Mouse (Mus musculus) limb, embryonic 14.5 days (tissue): ENCODE results near the gene Gna12. TPM values are rescaled to one million over a fixed set of nuclear protein-coding genes. Genes with fewer than 3 reads are reported as not detected.

Experiments used
- ATAC-seq: fragments of 200-750 bp; cut with Nextera tagmentation; 2 replicates; pipeline ENCODE4 v1.8.0; 2017; ENCODE audit warnings: low read depth, moderate number of reproducible peaks, moderate TSS enrichment; ENCODE audit not compliant: low FRiP score
- DNase-seq: peaks from one replicate; pipeline ENCODE4 v3.0.0-alpha.2; 2015; ENCODE audit warnings: low spot score
- H3K27ac ChIP-seq: fragments of 300-500 bp; sonication (generic); replicated peaks from 2 replicates; pipeline ENCODE4 v1.5.1; 2014; ENCODE audit warnings: low read depth, mild to moderate bottlenecking, low read length, moderate library complexity, mixed read lengths
- H3K27me3 ChIP-seq: fragments of 300-500 bp; sonication (generic); 2 replicates; pipeline ENCODE4 v1.6.1; 2014; ENCODE audit warnings: low read length, mixed read lengths; ENCODE audit not compliant: control insufficient read depth, insufficient read depth
- H3K36me3 ChIP-seq: fragments of 300-500 bp; sonication (generic); 2 replicates; pipeline ENCODE4 v1.6.1; 2014; ENCODE audit warnings: mild to moderate bottlenecking, low read length, moderate library complexity, mixed read lengths; ENCODE audit not compliant: control insufficient read depth, insufficient read depth
- H3K4me1 ChIP-seq: fragments of 300-500 bp; sonication (generic); 2 replicates; pipeline ENCODE4 v1.6.1; 2014; ENCODE audit warnings: antibody characterized with exemption, low read length, mixed read lengths; ENCODE audit not compliant: control insufficient read depth, insufficient read depth
- H3K4me2 ChIP-seq: fragments of 300-500 bp; sonication (generic); replicated peaks from 2 replicates; pipeline ENCODE4 v1.6.1; 2014; ENCODE audit warnings: low read depth, mild to moderate bottlenecking, low read length, moderate library complexity; ENCODE audit not compliant: severe bottlenecking
- H3K4me3 ChIP-seq: fragments of 300-500 bp; sonication (generic); replicated peaks from 2 replicates; pipeline ENCODE4 v1.5.1; 2014; ENCODE audit warnings: low read length
- H3K9ac ChIP-seq: fragments of 300-500 bp; sonication (generic); 2 replicates; pipeline ENCODE4 v1.6.1; 2014; ENCODE audit warnings: mild to moderate bottlenecking, low read depth, low read length, moderate library complexity; ENCODE audit not compliant: severe bottlenecking
- H3K9me3 ChIP-seq: fragments of 300-500 bp; sonication (generic); 2 replicates; pipeline ENCODE4 v1.6.1; 2016; ENCODE audit warnings: low read length; ENCODE audit not compliant: control insufficient read depth
- POLR2A ChIP-seq: fragments of 200-500 bp; IDR thresholded peaks from 2 replicates; pipeline ENCODE4 v1.8.0; 2012; ENCODE audit warnings: inconsistent platforms, mild to moderate bottlenecking, moderate library complexity, borderline replicate concordance; ENCODE audit not compliant: insufficient read depth, insufficient read length; ENCODE audit errors: extremely low read depth
- WGBS: fragments of 180-500 bp; shearing (Covaris S2); extraction: QIAGEN DNeasy Blood & Tissue Kit; methylation state at CpG from one replicate; pipeline ENCODE4 v1.1.7; 2014; 5-methylcytosine and 5-hydroxymethylcytosine counted together
- polyA plus RNA-seq, 2 experiments: library from polyadenylated mRNA; depleted of rRNA in 1 of 2; stranded (reverse) in 1 of 2; unstranded in 1 of 2; fragments of >200 nt; fragmentation: Nextera tagmentation in 1 of 2; extraction: Ambion mirVana in 1 of 2; gene quantifications; 2 replicates each; pipeline versions ENCODE4 v1.2.1 to v1.2.3; 2012 to 2014

Gna12 gene
- polyA plus RNA-seq, 2 experiments: 46.7 to 63.8 TPM

GRCm38 (mm10) chr5:140855909-140856530 is 25.8 kb upstream of the Gna12 start:
- WGBS: 28% methylated on average over 11 of the region's 11 CpGs
- no peak overlapping the region for H3K27ac ChIP-seq

GRCm38 (mm10) chr5:140854700-140855099 is 24.5 kb upstream of the Gna12 start:
- peaks cover 5% of the 10 kb centered on the region for H3K4me1 ChIP-seq
- H3K36me3 ChIP-seq: no peaks in the 10 kb centered on the region
- no peak overlapping the region for H3K4me2 ChIP-seq
- peaks cover 3% of the 10 kb centered on the region; the same call in 1 of the 2 replicates for H3K9me3 ChIP-seq
- no peak overlapping the region for H3K9ac ChIP-seq
- H3K27ac ChIP-seq: no peak overlapping the region
- 77% methylated on average over 4 of the region's 4 CpGs for WGBS
- no peak for TF ChIP-seq POLR2A
- H3K27me3 ChIP-seq: no peaks in the 10 kb centered on the region
- no peak overlapping the region for H3K4me3 ChIP-seq
- no peak for DNase-seq
- ATAC-seq: no peak

More at GRCm38 (mm10) chr5:140855909-140856530, 25.8 kb upstream of the Gna12 start:
- H3K9ac ChIP-seq: no peak overlapping the region
- no peaks in the 10 kb centered on the region for H3K27me3 ChIP-seq
- H3K4me3 ChIP-seq: no peak overlapping the region
- H3K4me1 ChIP-seq: peaks cover 5% of the 10 kb centered on the region
- H3K9me3 ChIP-seq: 0 out of 2 replicates have a peak, but pooled peaks cover under 1% of the 10 kb centered on the region
- no peaks in the 10 kb centered on the region for H3K36me3 ChIP-seq
- no peak for DNase-seq
- H3K4me2 ChIP-seq: no peak overlapping the region
- TF ChIP-seq POLR2A: no peak
- no peak for ATAC-seq

- Histone ChIP-seq H3K4me2 (no peak overlapping the region), H3K9me3 (peaks cover 3% of the 10 kb centered on the region; the same call in 1 of the 2 replicates), H3K4me3 (no peak overlapping the region), H3K4me1 (peaks cover 5% of the 10 kb centered on the region), H3K9ac (no peak overlapping the region), H3K27ac (no peak overlapping the region), H3K36me3 (no peaks in the 10 kb centered on the region), H3K27me3 (no peaks in the 10 kb centered on the region)
- ATAC-seq (no peak), DNase-seq (no peak)
- TF ChIP-seq POLR2A: no peak
- WGBS: 65% methylated on average over 5 of the region's 5 CpGs
These were observed 23.5 kb upstream of the Gna12 start for GRCm38 (mm10) chr5:140853723-140854122.

- Histone ChIP-seq H3K4me1 (peaks cover 5% of the 10 kb centered on the region), H3K27ac (no peak overlapping the region), H3K4me3 (no peak overlapping the region), H3K36me3 (no peaks in the 10 kb centered on the region), H3K9ac (no peak overlapping the region), H3K4me2 (no peak overlapping the region), H3K9me3 (peaks cover 3% of the 10 kb centered on the region; the same call in 1 of the 2 replicates), H3K27me3 (no peaks in the 10 kb centered on the region)
- 71% methylated on average over 12 of the region's 12 CpGs for WGBS
- no peak for TF ChIP-seq POLR2A
- ATAC-seq (no peak), DNase-seq (no peak)
These were observed 22.3 kb upstream of the Gna12 start for GRCm38 (mm10) chr5:140852435-140852996.

- Histone ChIP-seq H3K4me1 (no peaks in the 10 kb centered on the region), H3K36me3 (no peaks in the 10 kb centered on the region), H3K9me3 (peaks cover 3% of the 10 kb centered on the region; the same call in 1 of the 2 replicates), H3K27me3 (no peaks in the 10 kb centered on the region), H3K9ac (0 out of 2 replicates have a peak overlapping the region, but pooled peaks have one; percentile 12), H3K4me3 (no peak overlapping the region), H3K4me2 (no peak overlapping the region), H3K27ac (no peak overlapping the region)
- ATAC-seq (peak; percentile 44; the same call in 1 of the 2 replicates), DNase-seq (peak; percentile 74)
- no peak for TF ChIP-seq POLR2A
- 11% methylated on average over 5 of the region's 5 CpGs for WGBS
These were observed 17.1 kb upstream of the Gna12 start for GRCm38 (mm10) chr5:140847300-140847729.
